Mouse (Mus musculus): ENCODE data around the gene Npas4. TPM values are rescaled to one million over a fixed set of nuclear protein-coding genes. Genes with fewer than 3 reads are reported as not detected.
A peak's percentile ranks its signal among the peaks of the same experiment; 100 is the strongest.
"Not testable (repeated sequence)": the region's sequence is repeated elsewhere in the genome, so short reads cannot be mapped to it uniquely, and the experiment has no call there.

Gene Npas4
- total RNA-seq, 2 experiments from 2014 or later: 0.07 TPM; not detected in 1

DNA sequence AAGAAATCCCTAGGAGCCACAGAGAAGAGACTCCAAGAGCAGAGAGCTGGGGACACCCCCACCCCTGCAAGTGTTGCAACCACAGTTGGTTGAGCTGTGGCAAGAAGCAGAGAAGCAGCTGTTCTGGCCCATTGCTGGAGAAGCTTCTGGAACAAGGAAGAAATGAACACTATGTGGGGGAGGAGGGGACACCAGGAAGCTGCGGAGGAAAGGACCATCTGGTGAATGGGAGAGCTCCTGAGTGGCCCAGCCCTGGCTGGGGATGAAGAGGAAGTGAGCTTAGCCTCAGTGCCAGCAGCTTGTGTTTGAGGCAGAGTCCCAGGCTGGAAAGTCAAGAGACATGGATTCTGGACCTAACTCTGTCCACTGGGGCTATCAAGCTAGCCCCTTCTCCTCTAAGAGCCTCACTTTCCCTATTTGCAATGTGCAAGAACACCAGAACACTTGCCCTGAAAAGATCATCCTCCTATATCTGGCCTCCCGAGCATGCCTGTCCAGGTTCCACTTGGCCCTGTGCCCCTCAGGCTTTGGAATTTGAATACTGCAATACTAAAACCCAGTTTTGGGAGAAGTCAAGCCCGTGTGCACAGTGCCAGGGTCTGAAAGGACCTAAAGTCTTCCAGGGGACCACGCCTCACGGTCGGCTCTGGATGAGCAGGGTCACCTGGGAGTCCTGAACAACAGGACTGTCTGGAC is 9.5 kb upstream of the Npas4 start:
- intact Hi-C loops (cut with DNase I): loop anchor here (10.0 kb wide), 1 partner anchor 245 kb away; the partner anchor contains the start of gene Rbm4b
- no peak for DNase-seq

DNA sequence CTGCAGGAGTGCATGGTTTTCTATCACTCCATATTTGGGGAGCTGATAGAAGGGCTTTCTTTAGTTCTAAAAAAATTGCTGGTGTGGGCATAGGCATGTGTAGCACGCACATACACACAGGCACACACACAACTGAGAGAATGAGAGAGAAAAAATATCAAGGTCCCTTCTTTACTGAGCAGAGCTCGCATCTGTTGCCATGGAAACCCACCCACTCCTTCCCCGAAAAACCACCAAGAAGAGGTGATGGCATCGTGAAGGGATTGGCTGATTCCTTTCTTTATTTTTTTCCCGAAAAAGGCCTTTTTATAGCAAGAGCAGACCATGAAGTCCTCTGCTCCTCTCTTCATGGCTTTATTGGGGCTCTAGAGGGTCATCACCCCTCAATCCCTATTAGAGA is 3.9 kb upstream of the Npas4 start:
- intact Hi-C loops (cut with DNase I): no loop called here
- no peak for DNase-seq

DNA sequence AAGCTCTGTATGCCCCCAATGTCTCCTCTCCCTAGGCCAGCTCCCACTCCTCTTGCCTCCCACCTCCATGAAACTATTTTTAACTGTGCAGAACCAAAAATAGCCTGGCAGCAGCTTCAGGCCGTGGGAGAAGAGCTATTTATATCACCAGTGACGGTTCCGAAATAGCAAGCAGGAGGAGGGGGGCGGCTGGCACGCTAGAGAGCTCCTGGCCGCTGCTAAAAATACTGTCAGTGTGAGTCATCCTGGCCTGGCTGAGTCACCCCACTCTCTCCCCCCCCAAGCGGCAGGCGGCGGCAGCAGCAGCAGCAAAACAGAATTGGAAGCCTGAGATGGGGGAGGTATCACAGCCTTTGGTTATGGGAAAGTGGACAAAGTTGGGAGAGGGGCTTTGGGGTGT is 2.8 kb upstream of the Npas4 start:
- DNase-seq: peak; percentile 54 to 70
- intact Hi-C loops (cut with DNase I): no loop called here

DNA sequence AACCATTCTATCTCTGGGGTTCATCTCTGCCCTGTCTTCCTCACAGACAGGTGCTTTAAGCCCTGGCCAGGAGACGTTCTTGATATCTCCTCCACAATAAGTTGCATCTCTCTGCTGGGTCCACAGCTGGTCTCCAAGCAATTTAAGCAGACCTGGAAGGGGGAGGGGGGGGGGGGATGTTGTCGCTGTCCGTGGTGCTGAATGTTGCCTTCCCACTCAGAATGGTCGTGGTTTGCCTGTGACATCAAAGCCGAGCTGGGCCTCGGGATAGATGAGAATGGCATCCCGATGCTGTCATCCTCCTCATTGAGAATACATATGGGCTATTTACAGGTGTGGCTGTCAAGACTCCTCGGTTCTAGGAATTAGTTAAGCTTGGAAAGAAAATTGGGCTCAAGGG is 2.3 kb upstream of the Npas4 start:
- intact Hi-C loops (cut with DNase I): no loop called here
- DNase-seq: no peak

DNA sequence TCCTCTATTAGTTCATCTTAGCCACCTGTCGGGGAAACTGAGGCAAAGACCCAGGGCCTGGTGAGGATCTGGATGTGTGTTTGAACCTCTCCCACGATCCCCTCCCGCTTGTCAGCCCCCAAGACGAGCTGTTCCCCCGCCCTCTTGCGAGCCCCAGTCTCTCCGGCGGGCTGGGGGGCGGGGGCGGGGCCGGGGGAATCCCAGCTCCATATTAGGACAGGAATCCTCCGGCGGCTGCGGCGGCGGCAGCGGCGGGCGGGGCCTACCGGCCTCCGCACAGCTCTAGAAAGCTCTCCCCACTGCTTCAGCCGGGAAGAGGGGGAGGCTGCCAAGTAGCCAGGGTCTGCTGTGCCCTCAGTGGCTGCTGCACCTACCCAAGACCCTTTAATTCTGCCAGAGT is 600 bp upstream of the Npas4 start:
- no peak for DNase-seq
- intact Hi-C loops (cut with DNase I): no loop called here

DNA sequence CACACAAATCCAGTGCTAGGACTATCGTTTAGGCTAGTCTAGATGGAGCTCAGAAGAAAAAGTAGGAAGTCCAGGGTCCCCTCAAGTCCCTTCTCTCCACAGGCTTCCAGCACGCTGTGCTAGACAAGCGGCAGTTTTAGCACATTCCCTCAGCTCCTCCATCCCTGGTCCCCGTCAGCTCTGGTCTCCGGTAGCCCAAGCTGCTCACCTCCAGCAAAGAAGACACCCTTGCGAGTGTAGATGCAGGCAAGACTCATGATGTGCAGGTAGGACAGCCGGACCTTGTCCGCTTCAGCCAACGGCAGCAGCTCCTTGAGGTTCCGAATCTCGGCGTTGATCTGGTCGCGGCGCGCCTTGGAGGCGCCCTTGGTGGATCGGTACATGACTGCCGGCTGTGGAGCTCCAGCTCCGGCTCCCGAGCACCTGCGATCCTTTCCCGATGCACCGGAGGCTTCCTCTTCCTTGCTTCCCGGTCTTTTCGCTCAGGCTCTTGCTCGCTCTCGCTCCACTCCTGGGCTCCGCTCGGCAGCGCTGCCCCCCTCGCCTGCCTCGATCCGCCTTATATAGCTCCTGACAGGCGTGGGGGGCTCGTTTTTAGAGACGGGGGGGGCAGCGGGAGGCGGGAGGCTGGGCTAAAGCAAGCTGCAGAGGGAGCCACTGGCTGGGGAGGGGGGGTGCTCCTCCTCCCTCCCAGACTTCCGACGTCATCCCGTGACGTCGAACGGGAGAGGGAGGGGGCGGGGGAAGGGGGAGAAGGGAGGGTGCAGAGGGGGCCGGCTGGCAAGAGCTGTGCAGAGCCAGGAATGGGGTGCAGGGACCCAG is 471 bp downstream of the Npas4 start:
- intact Hi-C loops (cut with DNase I): no loop called here
- no peak for DNase-seq

DNA sequence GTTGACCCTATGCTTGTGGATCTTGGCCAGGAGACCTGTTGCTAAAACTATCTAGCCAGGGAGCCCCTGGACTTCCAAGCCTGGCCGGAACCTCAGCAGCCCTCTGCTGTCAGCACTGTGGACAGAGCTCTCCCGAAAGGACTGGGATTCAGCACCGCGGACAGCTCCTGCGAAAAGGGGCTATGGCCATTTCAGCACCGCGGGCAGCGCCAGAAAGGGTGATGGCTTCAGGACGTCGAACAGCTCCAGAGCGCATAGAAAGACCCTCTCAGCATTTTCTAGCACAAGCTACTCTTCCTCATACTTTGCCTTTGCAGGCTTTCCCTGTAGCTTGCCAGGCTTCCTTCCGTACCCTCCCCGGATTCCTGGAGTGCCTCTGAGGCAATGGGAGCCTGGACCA is 1.1 kb downstream of the Npas4 start:
- peak; percentile 83 to 92 for DNase-seq
- intact Hi-C loops (cut with DNase I): no loop called here

DNA sequence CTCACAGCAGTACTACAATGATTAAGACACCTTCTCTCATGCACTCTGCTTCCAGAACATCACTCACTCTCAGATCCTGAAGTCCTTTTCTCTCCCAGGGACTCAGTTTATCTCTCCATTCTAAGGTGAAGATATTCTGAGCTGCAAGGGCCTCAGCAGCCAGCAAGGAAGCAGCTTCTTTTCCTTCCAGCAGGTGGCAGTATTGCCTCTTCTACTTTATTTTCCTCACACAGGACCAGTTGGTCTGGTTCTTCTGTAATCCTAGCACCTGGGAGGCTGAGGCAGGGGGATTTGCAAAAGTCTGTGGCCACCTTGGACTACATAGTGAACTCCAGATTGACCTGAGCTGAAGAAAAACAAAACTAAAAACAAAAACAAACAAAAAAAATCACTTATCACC is 8.3 kb downstream of the Npas4 start:
- intact Hi-C loops (cut with DNase I): loop anchor here (1.0 kb wide), 1 partner anchor 21 kb away; no protein-coding TSS in a partner anchor
- DNase-seq: no peak

DNA sequence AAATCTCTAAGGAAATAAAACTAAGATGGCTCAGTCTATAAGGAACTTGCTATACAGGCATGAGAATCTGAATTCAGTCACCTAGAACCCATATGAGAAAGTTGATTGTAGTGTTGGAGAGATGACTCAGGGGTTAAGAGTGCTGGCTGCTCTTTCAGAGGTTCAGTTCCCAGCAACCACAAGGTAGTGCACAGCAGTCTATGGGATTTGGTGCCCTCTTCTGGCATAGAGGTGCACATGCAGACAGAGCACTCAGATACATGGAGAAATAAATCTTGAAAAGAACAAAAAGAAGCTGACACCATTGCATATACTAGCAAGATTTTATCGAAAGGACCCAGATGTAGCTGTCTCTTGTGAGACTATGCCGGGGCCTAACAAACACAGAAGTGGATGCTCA is 21.9 kb downstream of the Npas4 start:
- intact Hi-C loops (cut with DNase I): loop anchor here (10.0 kb wide), 1 partner anchor 343 kb away; the partner anchor contains the start of gene Rce1
- no peak for DNase-seq

DNA sequence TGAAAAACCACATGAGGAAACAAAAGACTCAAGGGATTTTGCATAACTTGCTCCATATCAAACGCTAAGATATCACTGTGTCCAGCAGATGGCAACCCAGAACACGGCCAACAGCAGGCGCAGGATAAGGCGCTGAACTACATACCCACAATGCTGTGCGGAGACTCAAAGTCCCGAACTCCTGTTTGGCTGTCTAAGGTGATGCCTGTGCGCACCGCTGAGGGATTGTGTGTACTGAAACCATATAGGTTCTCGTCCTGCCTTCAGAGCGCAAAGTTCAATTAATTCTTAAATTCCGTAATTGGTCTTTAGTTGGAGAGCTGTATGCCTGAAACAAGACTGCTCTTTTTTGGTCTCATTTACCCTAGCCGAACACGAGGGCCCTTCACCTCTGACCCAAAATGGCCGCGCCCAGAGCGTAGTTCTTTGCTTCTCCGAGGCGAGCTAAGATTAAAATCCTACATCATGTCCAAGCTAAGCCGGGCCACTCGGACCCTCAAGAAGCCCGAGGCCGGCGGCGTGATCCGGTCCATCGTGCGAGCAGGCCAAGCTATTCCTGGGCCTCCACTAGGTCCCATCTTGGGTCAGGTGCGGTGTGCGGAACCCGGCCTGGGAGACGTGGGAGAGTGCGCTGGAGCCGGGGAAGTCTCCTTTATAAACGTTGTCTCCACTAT is 28.1 kb downstream of the Npas4 start, which contains the start of gene Mrpl11:
Gene Mrpl11, plus strand, starts transcription at position 220 of the 674 bp plus-strand sequence.
- intact Hi-C loops (cut with DNase I): loop anchor here (10.0 kb wide), 1 partner anchor 337 kb away; the partner anchor contains the start of gene Rce1

DNA sequence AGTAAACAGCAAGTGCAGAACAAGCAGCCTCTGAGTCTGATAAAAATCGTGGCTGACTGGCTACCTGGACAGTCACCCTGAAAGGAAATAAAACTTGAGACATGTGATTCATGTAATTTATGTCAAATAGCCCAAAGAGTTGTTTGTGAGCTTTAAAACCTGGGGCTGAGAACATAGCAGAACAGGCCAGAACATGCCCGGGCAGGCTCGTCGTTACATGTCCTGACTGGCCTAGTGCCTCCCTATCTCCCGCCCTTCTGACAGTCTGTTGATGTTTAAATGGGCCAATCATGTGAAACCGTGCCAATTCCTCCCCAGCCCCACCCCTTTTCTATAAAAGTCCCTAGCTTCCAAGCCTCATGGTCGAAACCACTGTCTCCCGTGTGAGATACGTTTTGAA is 41.5 kb downstream of the Npas4 start:
- DNase-seq; intact Hi-C loops (cut with DNase I): not testable (repeated sequence)

More for the DNA sequence above, 28.1 kb downstream of the Npas4 start, which contains the start of gene Mrpl11:
- DNase-seq: peak; percentile 80 to 81

DNA sequence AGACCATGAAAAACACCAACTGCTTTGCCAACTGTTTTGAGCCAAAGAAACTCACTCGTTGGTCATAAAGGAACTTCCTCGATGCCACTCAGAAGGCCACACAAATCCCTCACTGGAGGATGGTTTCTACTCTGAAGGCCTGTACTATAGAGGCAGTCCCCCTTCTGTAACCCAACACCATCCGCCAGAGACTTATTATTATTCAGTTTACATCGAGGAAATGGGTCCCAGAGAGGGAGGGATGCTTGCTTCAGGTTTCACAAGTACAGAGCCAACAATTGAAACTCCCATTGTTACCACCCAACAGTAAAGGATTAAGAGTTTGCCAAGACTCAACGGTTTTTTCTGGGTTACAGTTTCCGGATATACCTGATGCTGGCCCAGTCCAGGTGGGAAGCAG is 44.6 kb downstream of the Npas4 start:
- no peak for DNase-seq
- intact Hi-C loops (cut with DNase I): no loop called here

DNA sequence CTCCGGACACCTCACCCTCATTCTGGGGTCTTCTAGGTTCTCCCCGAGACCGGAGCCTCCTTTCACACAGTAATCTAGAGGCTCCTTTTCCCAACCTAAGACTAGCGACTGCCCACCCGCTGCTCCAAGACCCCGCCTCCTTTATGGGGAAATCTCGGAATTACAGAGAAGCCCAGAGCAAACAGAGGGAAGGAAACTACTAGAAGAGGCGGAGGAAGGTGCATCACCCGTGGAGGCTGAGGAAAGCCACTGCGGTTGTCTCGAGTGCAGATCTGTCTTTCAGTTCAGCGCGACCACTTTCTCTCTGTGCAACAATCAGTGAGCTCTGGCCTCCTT is 46.9 kb downstream of the Npas4 start:
- intact Hi-C loops (cut with DNase I): no loop called here
- DNase-seq: no peak

DNA sequence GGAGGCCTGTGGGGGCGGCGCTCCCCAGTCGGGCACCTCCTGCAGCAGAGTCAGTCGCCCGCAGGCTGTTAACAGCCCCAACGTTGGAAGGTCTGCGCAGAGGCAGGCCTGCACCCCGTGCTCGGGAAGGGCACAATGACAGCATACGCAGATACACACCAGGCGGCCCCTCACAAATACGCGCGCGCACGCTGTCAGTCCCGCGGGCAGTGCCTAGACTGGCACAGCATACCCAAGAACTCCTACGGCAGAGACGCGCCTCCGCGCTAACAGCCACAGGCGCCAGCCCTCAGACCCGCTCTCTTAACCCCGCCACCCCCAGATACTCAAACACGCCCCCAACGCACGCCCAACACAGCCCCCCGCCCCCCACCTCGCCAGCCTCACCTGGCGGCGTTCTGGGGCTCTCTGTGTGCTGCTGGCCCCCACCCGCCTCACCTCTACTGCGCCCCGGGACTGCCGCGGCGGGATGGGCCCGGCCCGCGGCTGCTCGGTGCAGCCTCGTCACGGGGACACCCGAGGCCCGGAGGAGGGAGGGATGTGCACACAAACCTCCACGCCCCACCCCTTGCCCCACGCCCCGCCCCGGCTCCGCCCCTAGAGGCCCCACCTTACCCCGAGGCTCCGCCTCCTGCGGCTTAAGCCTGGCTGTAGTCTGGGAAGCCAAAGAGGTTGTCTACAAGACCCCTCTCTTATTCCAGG is 47.4 kb downstream of the Npas4 start, which contains the start of gene Peli3:
Gene Peli3, minus strand, starts transcription at position 577 of the 702 bp plus-strand sequence.
- DNase-seq: peak; percentile 69 to 74
- intact Hi-C loops (cut with DNase I): no loop called here

DNA sequence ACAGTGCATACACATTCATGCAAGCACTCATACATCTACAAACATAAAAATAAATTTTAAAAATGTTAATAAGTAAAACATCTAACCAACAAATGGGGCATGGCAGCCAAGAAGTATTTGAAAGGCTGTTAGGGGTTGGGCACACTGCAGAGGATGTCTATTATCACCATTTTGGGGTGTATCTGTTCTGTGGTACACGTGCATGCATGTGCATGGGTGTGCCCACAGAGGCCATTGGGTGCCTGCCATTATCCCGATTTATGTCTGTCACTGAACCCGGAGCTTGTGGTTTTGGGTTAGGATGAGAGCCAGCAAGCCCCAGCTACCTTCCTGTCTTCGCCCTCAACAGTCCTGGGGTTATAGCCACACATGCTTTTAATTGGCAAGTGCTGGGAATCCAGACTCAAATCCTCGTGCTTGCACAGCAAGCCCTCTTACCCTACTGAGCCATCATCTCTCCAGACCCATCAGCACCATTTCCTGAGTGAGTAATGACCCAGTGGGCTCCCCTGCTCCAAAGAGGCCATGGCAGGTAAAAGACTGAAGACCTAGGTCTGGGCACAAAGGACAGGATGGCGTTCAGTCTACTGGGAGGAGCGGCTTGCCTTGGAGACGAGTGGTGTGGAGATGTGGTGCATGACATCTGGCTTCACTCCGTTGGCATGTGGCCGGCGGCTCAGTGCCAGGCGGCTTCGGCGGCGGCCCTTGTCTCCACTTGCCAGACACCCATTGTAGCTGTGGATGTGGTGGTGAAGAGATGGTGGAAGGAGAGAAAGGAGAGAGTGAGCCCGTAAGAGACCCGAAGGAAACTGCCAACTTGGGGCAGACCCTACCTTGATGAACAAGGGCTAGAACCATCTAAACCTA is 52.4 kb downstream of the Npas4 start:
- intact Hi-C loops (cut with DNase I): no loop called here
- no peak for DNase-seq

DNA sequence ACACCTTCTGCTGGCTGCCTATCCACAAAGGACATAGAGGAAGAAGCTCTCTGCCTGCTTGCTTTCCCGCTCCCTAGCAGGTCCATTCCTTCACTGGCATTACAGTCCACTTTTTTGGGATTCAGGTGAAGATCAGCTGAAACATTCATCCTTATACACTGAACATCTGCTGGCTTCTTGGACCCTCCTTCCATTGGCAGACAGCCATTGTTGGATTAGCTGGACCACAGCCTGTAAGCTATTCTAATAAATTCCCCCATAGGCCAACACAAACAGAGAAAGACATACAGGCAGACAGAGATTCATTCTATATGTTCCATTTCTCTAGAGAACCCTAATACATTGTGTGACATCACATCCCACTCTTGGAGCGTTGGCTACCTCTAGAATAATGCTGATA is 53.2 kb downstream of the Npas4 start:
- DNase-seq: no peak
- intact Hi-C loops (cut with DNase I): no loop called here
